Mouse (Mus musculus): ENCODE results near the gene Aptx.

- TF ChIP-seq CTCF (IDR thresholded peaks at IDR 0.05; ENCODE audit: control insufficient read depth, insufficient read depth, low read length), result no peak
- no peak for TF ChIP-seq POLR2A (IDR thresholded peaks at IDR 0.05; ENCODE audit: borderline replicate concordance, control insufficient read depth, low read depth, low read length)
Observed at GRCm38 (mm10) chr4:40697059-40697458, 5.9 kb downstream of the Aptx start.

All from bone marrow, adult 2 months (tissue).